Mouse (Mus musculus) kidney, adult 18-20 months (tissue): ENCODE measurements around the gene Zglp1.

ENCODE experiments used
- DNase-seq: peaks from one replicate; pipeline ENCODE4 v3.0.0; 2021

Gene Zglp1

DNA sequence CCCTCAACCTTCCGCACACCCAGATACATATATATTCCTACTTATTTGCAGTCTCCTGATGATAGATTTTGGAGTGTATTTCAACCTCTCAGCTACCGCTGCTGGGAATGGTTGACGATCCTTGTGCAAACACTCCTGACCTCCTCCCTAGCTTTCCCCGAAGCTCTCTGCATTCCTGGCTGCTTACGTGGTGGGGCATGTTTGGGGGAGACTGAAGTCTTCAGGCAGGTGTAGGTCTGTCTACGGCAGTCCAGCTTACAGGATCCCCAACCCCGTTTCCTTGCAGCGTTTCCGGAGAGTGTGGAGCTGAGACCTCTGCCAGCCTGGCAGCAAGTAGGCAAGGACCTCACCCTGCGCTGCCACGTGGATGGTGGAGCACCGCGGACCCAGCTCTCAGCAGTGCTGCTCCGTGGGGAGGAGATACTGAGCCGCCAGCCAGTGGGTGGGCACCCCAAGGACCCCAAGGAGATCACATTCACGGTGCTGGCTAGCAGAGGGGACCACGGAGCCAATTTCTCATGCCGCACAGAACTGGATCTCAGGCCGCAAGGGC, 41.6 kb downstream of the Zglp1 start:
- DNase-seq, result no peak

- no peak for DNase-seq
These were observed 44.2 kb downstream of the Zglp1 start for GRCm38 (mm10) chr9:21022726-21023125.

GRCm38 (mm10) chr9:21022288-21022687, 44.6 kb downstream of the Zglp1 start:
- DNase-seq, result no peak

- DNase-seq, result no peak
These were observed 45.5 kb downstream of the Zglp1 start for GRCm38 (mm10) chr9:21021363-21021762.

DNA sequence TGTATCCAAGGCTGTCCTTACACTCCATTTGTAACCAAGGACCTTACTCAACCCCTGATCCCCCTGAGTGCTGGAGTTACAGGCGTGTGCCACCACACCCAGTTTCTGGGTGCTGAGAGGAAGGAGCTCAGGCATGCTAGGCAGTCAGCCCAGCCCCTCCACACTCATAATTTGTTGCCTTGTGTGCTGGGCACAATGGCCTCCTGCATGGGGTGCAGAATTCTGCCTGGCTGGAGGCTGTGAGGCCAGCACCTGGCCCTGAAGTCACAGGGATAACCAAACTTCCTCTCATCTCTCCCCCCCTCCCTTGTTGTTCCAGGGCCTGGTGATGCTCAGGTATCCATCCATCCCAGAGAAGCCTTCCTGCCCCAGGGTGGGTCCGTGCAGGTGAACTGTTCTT, 48.3 kb downstream of the Zglp1 start:
- no peak for DNase-seq

GRCm38 (mm10) chr9:21017177-21017575, 49.7 kb downstream of the Zglp1 start:
- DNase-seq, result no peak

GRCm38 (mm10) chr9:21016331-21017176, 50.3 kb downstream of the Zglp1 start:
- DNase-seq, result no peak

GRCm38 (mm10) chr9:21015571-21016130, 51.2 kb downstream of the Zglp1 start, which contains the start of gene Icam1:
TSS of gene Icam1 (plus strand) at chr9:21015985.
- peak; percentile 88 for DNase-seq

- peak; percentile 76 for DNase-seq
These were observed 52.0 kb downstream of the Zglp1 start for GRCm38 (mm10) chr9:21014691-21015570.
